Mouse (Mus musculus) ovary, postnatal 36 days (tissue): ENCODE measurements around the gene Slitrk1.

Experiments used
- DNase-seq: peaks from one replicate; pipeline ENCODE4 v3.0.0; 2022; ENCODE audit warnings: low spot score, mixed read lengths

Gene Slitrk1

GRCm38 (mm10) chr14:108913714-108914263, at the start of gene Slitrk1:
Gene Slitrk1, minus strand, starts transcription at chr14:108914158.
- peak; percentile 78 for DNase-seq

- no peak for DNase-seq
Observed at GRCm38 (mm10) chr14:108935777-108936176, 21.8 kb upstream of the Slitrk1 start.

- DNase-seq = no peak
Observed at GRCm38 (mm10) chr14:108914336-108914735, 378 bp upstream of the Slitrk1 start.

- no peak for DNase-seq
Observed at GRCm38 (mm10) chr14:108912876-108913490, 975 bp downstream of the Slitrk1 start.

GRCm38 (mm10) chr14:108912021-108912875, 1.7 kb downstream of the Slitrk1 start:
- DNase-seq = peak; percentile 17

- peak; percentile 4 for DNase-seq
Observed at GRCm38 (mm10) chr14:108911138-108911841, 2.7 kb downstream of the Slitrk1 start.

- no peak for DNase-seq
Observed at GRCm38 (mm10) chr14:108910449-108911137, 3.4 kb downstream of the Slitrk1 start.

- no peak for DNase-seq
Observed at GRCm38 (mm10) chr14:108909336-108909953, 4.5 kb downstream of the Slitrk1 start.

- DNase-seq = no peak
Observed at GRCm38 (mm10) chr14:108898601-108899000, 15.4 kb downstream of the Slitrk1 start.

- DNase-seq = no peak
Observed at GRCm38 (mm10) chr14:108895456-108895855, 18.5 kb downstream of the Slitrk1 start.

- no peak for DNase-seq
Observed at GRCm38 (mm10) chr14:108867816-108868215, 46.1 kb downstream of the Slitrk1 start.

GRCm38 (mm10) chr14:108864631-108865030, 49.3 kb downstream of the Slitrk1 start:
- DNase-seq = no peak

- DNase-seq = no peak
Observed at GRCm38 (mm10) chr14:108859310-108859709, 54.6 kb downstream of the Slitrk1 start.
